14 mouse cellular contexts compared by ENCODE assay signal in the genomic region with DNA sequence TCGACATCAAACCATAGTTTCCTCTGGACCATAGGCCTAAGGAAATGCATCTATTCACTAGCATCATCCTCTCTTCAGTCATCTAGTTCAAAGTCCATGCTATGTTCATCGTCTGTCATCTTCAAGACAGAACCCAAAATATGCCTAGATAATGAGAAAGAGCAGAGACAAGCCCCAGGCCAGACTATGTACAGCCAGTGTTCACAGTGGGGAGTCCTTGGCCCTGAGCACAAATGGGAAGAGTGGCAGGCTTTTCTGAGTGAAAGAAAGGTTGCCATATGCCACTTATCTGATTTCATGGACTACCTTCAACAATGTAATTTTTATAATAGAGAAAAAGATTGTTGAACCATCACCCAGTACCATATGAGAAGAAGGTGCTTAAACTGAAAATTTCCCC.
DNase-seq lines count a peak whose midpoint lies in the region; ATAC-seq lines count a peak whose summit lies in the region.
"Had no signal": no experiment of that assay in that cellular context is flagged by ENCODE, and none has a peak within 500 bp of the region (broad histone marks: within the 10 kb centered on the region; RNA-seq: fewer than 3 reads in every experiment).

No protein-coding gene starts in this region.

- no peak for DNase-seq in cerebellum, postnatal 4 days (ENCODE audit: low spot score in 2 of 2)
- DNase-seq in cerebellum, adult 9-10 months, result peak; percentile 88
- DNase-seq in cerebellum, postnatal 25 days, result peak; percentile 72 to 85
- DNase-seq in left cerebral cortex, postnatal 4 days, result no peak
- no peak for DNase-seq in kidney, postnatal 4 days
- DNase-seq in kidney, adult 8-10 months, result no peak
- DNase-seq: adrenal gland, postnatal 10 days; B cell, adult 2 months; gastrocnemius, postnatal 14 days; kidney, adult 2 months had no signal

- peak; percentile 86 for ATAC-seq in cerebellum, adult (ENCODE audit: insufficient number of reproducible peaks, low FRiP score, low TSS enrichment)
- ATAC-seq: CD4-positive, CD25-positive, alpha-beta regulatory T cell, adult 4 months; forebrain, embryonic 16.5 days; intestine, embryonic 16.5 days had no signal

- intact Hi-C loops in left cerebral cortex, postnatal 4 days (cut with DNase I), result no loop called here

Comparison
In these comparisons a context has a peak if more than half of its experiments do, and no peak if none do; other contexts are left out.
1. DNase-seq: peak in cerebellum, adult 9-10 months (single experiment) and cerebellum, postnatal 25 days (2 of 2); none in cerebellum, postnatal 4 days (0 of 2), left cerebral cortex, postnatal 4 days (single experiment), kidney, postnatal 4 days (0 of 2) and kidney, adult 8-10 months (0 of 2).